Mouse (Mus musculus): Measurements from ENCODE around the gene Dab1. TPM values are rescaled to one million over a fixed set of nuclear protein-coding genes. Genes with fewer than 3 reads are reported as not detected.

Gene Dab1
- polyA plus RNA-seq, 1 experiment = 1.5 TPM

DNA sequence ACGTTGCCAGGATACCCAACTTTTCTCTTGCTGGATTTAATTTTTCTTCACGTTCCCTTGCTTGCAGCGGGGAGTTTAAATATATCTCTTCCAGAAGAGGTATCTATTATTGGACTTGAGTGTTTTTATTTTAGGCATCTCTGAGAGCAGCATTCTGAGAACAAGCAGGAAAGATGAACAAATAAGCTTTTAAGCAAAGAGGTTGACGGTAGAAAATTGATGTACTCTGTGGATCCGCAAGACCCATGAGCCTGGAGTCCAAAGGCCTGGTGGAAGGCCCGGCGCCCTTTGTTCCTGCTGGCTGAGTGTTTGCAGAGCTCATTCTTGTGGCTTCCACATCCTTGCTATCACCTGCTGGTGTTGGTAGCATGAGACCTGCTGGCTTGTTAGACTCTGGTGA, 1037.6 kb downstream of the Dab1 start:
- H3K4me1 ChIP-seq (ENCODE audit: control insufficient read depth, insufficient read depth, low read length) = no peaks in the 10 kb centered on the region; the same call in 1 of the 2 replicates
- 87% methylated on average over 7 of the region's 7 CpGs for WGBS
- TF ChIP-seq CTCF (IDR thresholded peaks at IDR 0.05; ENCODE audit: control insufficient read depth, insufficient read depth, low read length) = no peak
- no peak for TF ChIP-seq POLR2A (IDR thresholded peaks at IDR 0.05; ENCODE audit: borderline replicate concordance, control insufficient read depth, low read depth, low read length)
- no peak overlapping the region for H3K27ac ChIP-seq (ENCODE audit: control insufficient read depth, insufficient read depth, low read depth, low read length, poor library complexity)
- no peak overlapping the region for H3K4me3 ChIP-seq (replicated peaks; ENCODE audit: control insufficient read depth, low read depth, low read length)

DNA sequence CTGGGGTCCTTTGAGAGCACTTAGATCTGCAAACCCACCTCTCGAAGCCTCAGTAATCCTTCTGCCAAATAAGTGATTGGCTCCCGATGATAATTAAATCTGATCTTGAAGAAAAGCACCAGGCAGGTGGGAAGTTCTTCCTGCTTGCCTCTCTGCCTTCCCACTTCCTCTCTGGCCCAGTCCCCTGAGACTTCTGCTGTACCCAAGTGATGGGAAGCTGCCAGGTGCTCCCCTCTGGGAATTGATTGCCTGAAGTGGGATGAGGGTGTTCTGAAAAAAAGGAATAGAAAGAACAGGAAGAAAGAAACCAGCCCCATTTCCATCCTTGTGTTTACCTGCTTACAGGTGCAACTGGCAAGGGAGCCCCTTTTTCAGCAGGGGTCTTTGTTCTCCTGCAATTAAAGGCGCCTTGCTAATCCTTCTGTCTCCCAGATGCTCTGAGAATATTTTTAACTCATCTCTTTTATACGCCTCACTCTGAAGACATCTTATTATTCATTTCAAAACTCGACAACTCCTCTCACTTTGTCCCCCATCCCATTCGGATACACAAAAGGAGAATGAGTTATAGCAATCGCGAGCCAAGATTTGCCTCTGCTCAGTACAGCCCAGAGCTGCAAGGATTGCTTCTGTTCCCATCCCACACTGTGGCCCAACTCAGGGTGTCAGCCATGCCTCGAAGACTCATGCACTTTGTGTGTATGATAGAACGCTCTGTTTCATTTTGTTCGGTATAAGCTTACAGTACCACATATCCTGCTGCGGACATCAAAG, 1043.9 kb downstream of the Dab1 start:
- Histone ChIP-seq H3K4me1 (ENCODE audit: control insufficient read depth, insufficient read depth, low read length) (no peaks in the 10 kb centered on the region; the same call in none of the 2 replicates), H3K27ac (ENCODE audit: control insufficient read depth, insufficient read depth, low read depth, low read length, poor library complexity) (no peak overlapping the region), H3K4me3 (replicated peaks; ENCODE audit: control insufficient read depth, low read depth, low read length) (no peak overlapping the region)
- WGBS = 77% methylated on average over 12 of the region's 12 CpGs
- TF ChIP-seq POLR2A (IDR thresholded peaks at IDR 0.05; ENCODE audit: borderline replicate concordance, control insufficient read depth, low read depth, low read length) = no peak
- no peak for TF ChIP-seq CTCF (IDR thresholded peaks at IDR 0.05; ENCODE audit: control insufficient read depth, insufficient read depth, low read length)

DNA sequence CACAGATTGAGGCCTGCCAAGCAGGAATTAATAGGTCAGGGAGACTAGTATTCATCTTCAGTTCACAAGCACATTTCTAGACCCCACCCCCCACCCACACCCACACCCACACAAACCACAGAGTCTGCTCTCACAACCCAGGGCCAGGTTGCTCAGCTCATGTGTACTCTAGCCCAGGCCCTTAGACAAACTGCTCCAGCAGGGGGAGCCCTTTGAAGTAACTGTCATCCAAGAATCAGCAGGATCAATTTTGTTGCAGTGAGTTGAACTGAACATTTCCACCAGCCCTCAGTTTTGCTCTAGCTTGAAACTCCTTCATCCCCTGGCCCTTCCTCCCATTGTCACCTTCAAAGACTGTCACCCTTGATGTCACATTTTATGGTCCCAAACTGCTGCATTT, 1046.4 kb downstream of the Dab1 start:
- H3K27ac ChIP-seq (ENCODE audit: control insufficient read depth, insufficient read depth, low read depth, low read length, poor library complexity) = no peak overlapping the region
- TF ChIP-seq POLR2A (IDR thresholded peaks at IDR 0.05; ENCODE audit: borderline replicate concordance, control insufficient read depth, low read depth, low read length) = no peak
- no peak for TF ChIP-seq CTCF (IDR thresholded peaks at IDR 0.05; ENCODE audit: control insufficient read depth, insufficient read depth, low read length)
- H3K4me1 ChIP-seq (ENCODE audit: control insufficient read depth, insufficient read depth, low read length) = no peaks in the 10 kb centered on the region; the same call in 1 of the 2 replicates
- H3K4me3 ChIP-seq (replicated peaks; ENCODE audit: control insufficient read depth, low read depth, low read length) = no peak overlapping the region

DNA sequence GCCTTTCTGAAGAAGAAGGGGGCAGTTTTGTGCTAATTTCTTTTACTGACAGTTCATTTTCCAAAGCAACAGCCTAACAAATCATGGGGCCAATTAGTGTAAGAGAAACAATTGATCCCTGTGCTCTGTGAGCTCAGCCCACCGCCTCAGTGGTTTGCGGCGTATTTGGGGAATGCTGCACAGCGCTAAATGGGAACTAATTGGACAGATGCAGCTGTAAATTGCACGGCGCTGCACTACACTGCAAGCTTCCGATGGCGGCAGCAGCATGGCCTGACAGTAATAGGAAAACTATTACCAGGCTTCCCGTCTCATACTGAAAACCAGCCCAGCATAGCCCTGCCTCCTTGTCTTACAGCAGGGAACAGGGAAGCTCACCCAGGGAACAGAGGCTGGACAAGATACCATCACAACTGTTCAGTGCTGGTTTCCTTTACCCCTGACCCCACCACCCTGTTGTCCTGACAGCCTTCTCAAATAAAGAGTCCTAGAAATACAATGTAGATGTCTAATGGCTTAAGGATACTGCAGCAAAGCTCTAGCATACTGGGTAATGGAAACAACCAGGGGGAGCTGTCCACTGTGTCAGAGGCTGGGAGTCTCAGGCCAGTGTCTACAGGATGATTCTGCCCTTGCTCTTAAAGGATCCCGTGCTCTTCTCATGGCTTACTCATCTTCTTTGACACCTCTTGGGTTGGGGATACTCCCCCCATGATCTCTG, 1047.8 kb downstream of the Dab1 start:
- H3K4me3 ChIP-seq (replicated peaks; ENCODE audit: control insufficient read depth, low read depth, low read length) = no peak overlapping the region
- no peak overlapping the region for H3K27ac ChIP-seq (ENCODE audit: control insufficient read depth, insufficient read depth, low read depth, low read length, poor library complexity)
- H3K4me1 ChIP-seq (ENCODE audit: control insufficient read depth, insufficient read depth, low read length) = no peaks in the 10 kb centered on the region; the same call in 1 of the 2 replicates
- 81% methylated on average over 10 of the region's 10 CpGs for WGBS
- no peak for TF ChIP-seq CTCF (IDR thresholded peaks at IDR 0.05; ENCODE audit: control insufficient read depth, insufficient read depth, low read length)
- no peak for TF ChIP-seq POLR2A (IDR thresholded peaks at IDR 0.05; ENCODE audit: borderline replicate concordance, control insufficient read depth, low read depth, low read length)

DNA sequence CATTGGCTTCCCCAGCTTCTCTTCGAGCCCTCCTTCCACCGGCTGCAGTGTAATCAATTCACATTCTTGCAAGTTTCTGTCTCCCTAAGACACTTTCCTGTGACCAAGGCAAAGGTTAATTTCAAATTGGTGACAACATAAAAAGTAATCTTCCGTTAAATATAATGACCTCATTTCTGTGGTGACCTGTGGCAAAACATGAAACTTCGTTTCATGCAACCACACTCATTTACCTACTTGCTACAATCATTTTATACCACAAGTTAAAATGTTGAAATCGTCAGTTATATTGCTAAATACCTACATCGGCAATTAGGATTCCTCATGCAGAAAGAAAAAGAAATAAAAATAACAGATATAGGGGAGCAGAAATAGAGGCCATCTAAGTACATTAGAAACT, 1048.9 kb downstream of the Dab1 start:
- Histone ChIP-seq H3K4me1 (ENCODE audit: control insufficient read depth, insufficient read depth, low read length) (no peaks in the 10 kb centered on the region; the same call in 1 of the 2 replicates), H3K27ac (ENCODE audit: control insufficient read depth, insufficient read depth, low read depth, low read length, poor library complexity) (no peak overlapping the region), H3K4me3 (replicated peaks; ENCODE audit: control insufficient read depth, low read depth, low read length) (no peak overlapping the region)
- TF ChIP-seq CTCF (IDR thresholded peaks at IDR 0.05; ENCODE audit: control insufficient read depth, insufficient read depth, low read length) (no peak), POLR2A (IDR thresholded peaks at IDR 0.05; ENCODE audit: borderline replicate concordance, control insufficient read depth, low read depth, low read length) (no peak)
- 38% methylated on average over 6 of the region's 6 CpGs for WGBS

DNA sequence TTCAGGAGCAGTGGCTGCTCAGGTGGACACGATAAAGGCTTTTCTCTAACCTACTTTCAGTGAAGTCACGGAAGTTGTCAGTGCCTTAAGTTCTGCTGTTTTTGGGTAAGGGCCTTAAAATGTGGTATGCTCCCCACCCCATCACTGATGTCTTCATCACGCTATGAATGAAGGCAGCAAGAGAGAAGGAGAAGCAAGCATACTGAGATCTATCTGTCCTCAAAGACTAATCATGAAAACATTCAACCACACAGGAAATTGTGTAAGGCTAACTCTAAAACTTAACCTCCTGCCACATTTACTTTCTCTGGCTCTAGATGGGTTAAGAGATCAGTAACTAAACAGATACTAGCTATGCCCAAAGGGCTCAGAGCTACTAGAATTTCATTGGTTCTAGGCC, 1050.2 kb downstream of the Dab1 start:
- Histone ChIP-seq H3K4me3 (replicated peaks; ENCODE audit: control insufficient read depth, low read depth, low read length) (no peak overlapping the region), H3K27ac (ENCODE audit: control insufficient read depth, insufficient read depth, low read depth, low read length, poor library complexity) (no peak overlapping the region), H3K4me1 (ENCODE audit: control insufficient read depth, insufficient read depth, low read length) (no peaks in the 10 kb centered on the region; the same call in 1 of the 2 replicates)
- WGBS = 27% methylated on average over 3 of the region's 3 CpGs
- TF ChIP-seq POLR2A (IDR thresholded peaks at IDR 0.05; ENCODE audit: borderline replicate concordance, control insufficient read depth, low read depth, low read length) = no peak
- TF ChIP-seq CTCF (IDR thresholded peaks at IDR 0.05; ENCODE audit: control insufficient read depth, insufficient read depth, low read length) = no peak

DNA sequence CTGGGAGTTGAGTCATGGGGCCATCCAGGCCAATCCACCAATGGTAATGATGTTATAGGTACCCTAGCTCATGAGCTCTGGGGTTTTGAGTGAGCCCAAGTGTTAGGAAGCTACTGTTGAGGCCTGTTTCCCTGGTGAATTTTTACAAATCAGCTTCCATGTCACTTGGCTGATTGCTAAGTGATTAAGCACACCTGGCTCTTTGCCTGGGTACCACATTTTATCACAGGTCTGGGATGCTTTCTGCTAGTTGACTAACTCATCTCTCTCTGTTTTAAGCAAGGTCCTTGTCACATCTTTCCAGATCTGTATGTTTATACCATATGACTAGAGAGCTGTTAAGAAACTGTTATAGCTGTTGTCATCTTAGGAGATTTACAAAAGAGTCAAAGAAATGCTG, 1051.6 kb downstream of the Dab1 start:
- no peak overlapping the region for H3K27ac ChIP-seq (ENCODE audit: control insufficient read depth, insufficient read depth, low read depth, low read length, poor library complexity)
- H3K4me3 ChIP-seq (replicated peaks; ENCODE audit: control insufficient read depth, low read depth, low read length) = no peak overlapping the region
- TF ChIP-seq CTCF (IDR thresholded peaks at IDR 0.05; ENCODE audit: control insufficient read depth, insufficient read depth, low read length) (no peak), POLR2A (IDR thresholded peaks at IDR 0.05; ENCODE audit: borderline replicate concordance, control insufficient read depth, low read depth, low read length) (no peak)
- no peaks in the 10 kb centered on the region for H3K4me1 ChIP-seq (ENCODE audit: control insufficient read depth, insufficient read depth, low read length)

DNA sequence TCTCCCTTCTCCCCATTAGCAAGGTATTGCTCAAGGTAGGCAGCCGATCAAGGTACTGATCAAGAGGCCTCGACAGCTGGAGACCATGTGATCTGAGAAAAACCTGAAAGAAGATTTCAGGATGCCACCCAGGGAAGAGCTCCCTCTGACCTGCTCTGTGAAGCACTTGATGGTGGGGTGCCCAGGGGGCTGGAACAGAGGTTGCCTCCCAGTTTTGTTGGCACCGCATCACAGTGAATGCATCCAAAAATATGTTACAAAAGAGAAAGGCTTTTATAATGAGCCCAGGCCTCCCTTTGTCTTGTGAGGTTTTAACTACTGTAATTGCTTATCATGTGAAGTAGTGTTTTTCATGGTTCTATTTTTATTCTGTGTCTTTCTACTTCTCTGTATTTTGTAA, 1054.2 kb downstream of the Dab1 start:
- no peak overlapping the region for H3K27ac ChIP-seq (ENCODE audit: control insufficient read depth, insufficient read depth, low read depth, low read length, poor library complexity)
- no peak overlapping the region for H3K4me3 ChIP-seq (replicated peaks; ENCODE audit: control insufficient read depth, low read depth, low read length)
- H3K4me1 ChIP-seq (ENCODE audit: control insufficient read depth, insufficient read depth, low read length) = no peaks in the 10 kb centered on the region
- 83% methylated on average over 3 of the region's 3 CpGs for WGBS
- TF ChIP-seq POLR2A (IDR thresholded peaks at IDR 0.05; ENCODE audit: borderline replicate concordance, control insufficient read depth, low read depth, low read length) (no peak), CTCF (IDR thresholded peaks at IDR 0.05; ENCODE audit: control insufficient read depth, insufficient read depth, low read length) (no peak)
